Mouse (Mus musculus) E14TG2a.4 (cell line): ENCODE measurements around the gene Tmem120b.

Experiments
- CTCF ChIP-seq: conservative IDR thresholded peaks from 2 replicates; pipeline ENCODE4 v1.5.1; 2014; ENCODE audit warnings: low read length
- NANOG ChIP-seq: IDR thresholded peaks from 2 replicates; pipeline ENCODE4 v1.6.1; 2014; ENCODE audit warnings: borderline replicate concordance, low read length, mixed read lengths
- POU5F1 ChIP-seq: IDR thresholded peaks from 2 replicates; pipeline ENCODE4 v1.6.1; 2014; ENCODE audit warnings: low read length, borderline replicate concordance

- no peak for TF ChIP-seq CTCF
- TF ChIP-seq POU5F1: no peak
- no peak for TF ChIP-seq NANOG
Observed at GRCm38 (mm10) chr5:123151707-123152362, 83.6 kb downstream of the Tmem120b start.
